Mouse (Mus musculus): ENCODE measurements around the gene Rps26.

GRCm38 (mm10) chr10:128645111-128646011 lies 18.8 kb upstream of the Rps26 start, which contains the start of gene Ikzf4:
- TF ChIP-seq CTCF (IDR thresholded peaks at IDR 0.05; ENCODE audit: low read depth, low read length) = no peak
- TF ChIP-seq GATA1 (IDR thresholded peaks at IDR 0.05; ENCODE audit: borderline replicate concordance, low read length) = no peak
- no peak for TF ChIP-seq GATA2 (IDR thresholded peaks at IDR 0.05; ENCODE audit: borderline replicate concordance, low read depth, low read length)

Measured in G1E (cell line).